Mouse (Mus musculus) thymus, adult 2 months (tissue): ENCODE data around the gene Sdccag8.

ENCODE experiments used
- CTCF ChIP-seq: fragments of 200-500 bp; IDR thresholded peaks from 2 replicates; pipeline ENCODE4 v1.5.1; 2012; ENCODE audit warnings: mild to moderate bottlenecking, control low read depth, low read length, moderate library complexity, borderline replicate concordance; ENCODE audit not compliant: control insufficient read depth, poor library complexity, insufficient read depth; ENCODE audit errors: extremely low read depth
- POLR2A ChIP-seq: fragments of 200-500 bp; IDR thresholded peaks from 2 replicates; pipeline ENCODE4 v1.6.1; 2012; ENCODE audit warnings: mild to moderate bottlenecking, low read length, control low read depth, moderate library complexity; ENCODE audit not compliant: control insufficient read depth, poor library complexity, insufficient read depth; ENCODE audit errors: extremely low read depth

- no peak for TF ChIP-seq POLR2A
- no peak for TF ChIP-seq CTCF
These were observed 1.8 kb upstream of the Sdccag8 start for GRCm38 (mm10) chr1:176812491-176813291.
